Mouse (Mus musculus): Measurements from ENCODE around the gene Fkbp2. TPM values are rescaled to one million over a fixed set of nuclear protein-coding genes. Genes with fewer than 3 reads are reported as not detected.

Fkbp2 gene
- polyA plus RNA-seq, 1 experiment from 2014 or later = 134 TPM

- TF ChIP-seq EP300 (optimal IDR thresholded peaks at IDR 0.05) (no peak), CTCF (IDR thresholded peaks at IDR 0.05; ENCODE audit: low read depth) (peak; percentile 68)
- DNase-seq (ENCODE audit: low spot score) (peak; percentile 55), ATAC-seq (ENCODE audit: low FRiP score, low TSS enrichment) (no peak)
- Histone ChIP-seq H3K27ac (replicated peaks) (no peak overlapping the region), H3K27me3 (ENCODE audit: control insufficient read depth, insufficient read depth, low read length) (peaks cover 10% of the 10 kb centered on the region), H3K9me3 (ENCODE audit: control insufficient read depth, low read length) (no peaks in the 10 kb centered on the region), H3K4me1 (replicated peaks; ENCODE audit: control insufficient read depth, insufficient read depth) (peaks cover 5% of the 10 kb centered on the region; the same call in 1 of the 2 replicates), H3K9ac (ENCODE audit: low read length) (no peak overlapping the region), H3K4me2 (replicated peaks; ENCODE audit: low read depth) (no peak overlapping the region), H3K36me3 (ENCODE audit: control insufficient read depth, insufficient read depth, low read length) (no peaks in the 10 kb centered on the region), H3K4me3 (ENCODE audit: low read depth, low read length) (no peak overlapping the region)
- 15% methylated on average over 3 of the region's 3 CpGs for WGBS
Observed at GRCm38 (mm10) chr19:6936299-6936698, 44.0 kb downstream of the Fkbp2 start.

GRCm38 (mm10) chr19:6934195-6934977, 45.9 kb downstream of the Fkbp2 start, which contains the start of gene Kcnk4:
Gene Kcnk4, minus strand, starts transcription at chr19:6934515.
- H3K27me3 ChIP-seq (ENCODE audit: control insufficient read depth, insufficient read depth, low read length) = peaks cover 10% of the 10 kb centered on the region
- TF ChIP-seq CTCF (IDR thresholded peaks at IDR 0.05; ENCODE audit: low read depth) (no peak), EP300 (optimal IDR thresholded peaks at IDR 0.05) (no peak)
- no peaks in the 10 kb centered on the region for H3K36me3 ChIP-seq (ENCODE audit: control insufficient read depth, insufficient read depth, low read length)
- WGBS = 17% methylated on average over 23 of the region's 23 CpGs
- peak within 1 kb of the TSS; percentile 76 for H3K4me2 ChIP-seq (replicated peaks; ENCODE audit: low read depth)
- peak within 1 kb of the TSS; percentile 58 for H3K9ac ChIP-seq (ENCODE audit: low read length)
- peak within 1 kb of the TSS; percentile 44 for H3K4me3 ChIP-seq (ENCODE audit: low read depth, low read length)
- H3K27ac ChIP-seq (replicated peaks) = no peak within 1 kb of the TSS
- H3K9me3 ChIP-seq (ENCODE audit: control insufficient read depth, low read length) = no peaks in the 10 kb centered on the region
- H3K4me1 ChIP-seq (replicated peaks; ENCODE audit: control insufficient read depth, insufficient read depth) = no peaks in the 10 kb centered on the region
- 0 out of 2 replicates have a peak, but pooled peaks have one; percentile 9 for ATAC-seq (ENCODE audit: low FRiP score, low TSS enrichment)
- no peak for DNase-seq (ENCODE audit: low spot score)

GRCm38 (mm10) chr19:6933436-6934194, 46.7 kb downstream of the Fkbp2 start:
- WGBS = 7% methylated on average over 55 of the region's 58 CpGs
- TF ChIP-seq EP300 (optimal IDR thresholded peaks at IDR 0.05) (no peak), CTCF (IDR thresholded peaks at IDR 0.05; ENCODE audit: low read depth) (no peak)
- Histone ChIP-seq H3K27ac (replicated peaks) (no peak overlapping the region), H3K4me1 (replicated peaks; ENCODE audit: control insufficient read depth, insufficient read depth) (no peaks in the 10 kb centered on the region), H3K36me3 (ENCODE audit: control insufficient read depth, insufficient read depth, low read length) (no peaks in the 10 kb centered on the region), H3K27me3 (ENCODE audit: control insufficient read depth, insufficient read depth, low read length) (peaks cover 10% of the 10 kb centered on the region), H3K4me2 (replicated peaks; ENCODE audit: low read depth) (peak overlapping the region; percentile 76), H3K9me3 (ENCODE audit: control insufficient read depth, low read length) (no peaks in the 10 kb centered on the region), H3K4me3 (ENCODE audit: low read depth, low read length) (peak overlapping the region; percentile 44), H3K9ac (ENCODE audit: low read length) (peak overlapping the region; percentile 58)
- ATAC-seq (ENCODE audit: low FRiP score, low TSS enrichment) (peak; percentile 62), DNase-seq (ENCODE audit: low spot score) (peak; percentile 57)

- Histone ChIP-seq H3K4me2 (replicated peaks; ENCODE audit: low read depth) (no peak overlapping the region), H3K4me1 (replicated peaks; ENCODE audit: control insufficient read depth, insufficient read depth) (no peaks in the 10 kb centered on the region), H3K36me3 (ENCODE audit: control insufficient read depth, insufficient read depth, low read length) (no peaks in the 10 kb centered on the region), H3K27me3 (ENCODE audit: control insufficient read depth, insufficient read depth, low read length) (peaks cover 10% of the 10 kb centered on the region), H3K27ac (replicated peaks) (no peak overlapping the region), H3K9me3 (ENCODE audit: control insufficient read depth, low read length) (no peaks in the 10 kb centered on the region), H3K9ac (ENCODE audit: low read length) (no peak overlapping the region; the same call in 1 of the 2 replicates), H3K4me3 (ENCODE audit: low read depth, low read length) (no peak overlapping the region)
- no peak for DNase-seq (ENCODE audit: low spot score)
- WGBS = 60% methylated on average over 4 of the region's 4 CpGs
- no peak for ATAC-seq (ENCODE audit: low FRiP score, low TSS enrichment)
- TF ChIP-seq EP300 (optimal IDR thresholded peaks at IDR 0.05) (no peak), CTCF (IDR thresholded peaks at IDR 0.05; ENCODE audit: low read depth) (no peak)
Observed at GRCm38 (mm10) chr19:6933102-6933435, 47.2 kb downstream of the Fkbp2 start.

- Histone ChIP-seq H3K27me3 (ENCODE audit: control insufficient read depth, insufficient read depth, low read length) (peaks cover 10% of the 10 kb centered on the region), H3K27ac (replicated peaks) (no peak overlapping the region), H3K4me1 (replicated peaks; ENCODE audit: control insufficient read depth, insufficient read depth) (no peaks in the 10 kb centered on the region), H3K9ac (ENCODE audit: low read length) (no peak overlapping the region), H3K9me3 (ENCODE audit: control insufficient read depth, low read length) (no peaks in the 10 kb centered on the region), H3K4me2 (replicated peaks; ENCODE audit: low read depth) (no peak overlapping the region), H3K4me3 (ENCODE audit: low read depth, low read length) (no peak overlapping the region), H3K36me3 (ENCODE audit: control insufficient read depth, insufficient read depth, low read length) (no peaks in the 10 kb centered on the region)
- no peak for ATAC-seq (ENCODE audit: low FRiP score, low TSS enrichment)
- WGBS = 47% methylated on average over 1 of the region's 1 CpGs
- TF ChIP-seq CTCF (IDR thresholded peaks at IDR 0.05; ENCODE audit: low read depth) (no peak), EP300 (optimal IDR thresholded peaks at IDR 0.05) (no peak)
- DNase-seq (ENCODE audit: low spot score) = no peak
Observed at GRCm38 (mm10) chr19:6932018-6932417, 48.3 kb downstream of the Fkbp2 start.
